Mouse (Mus musculus) thymus, adult 2 months (tissue): Measurements from ENCODE around the gene Efna2.

Source experiments
- CTCF ChIP-seq: fragments of 200-500 bp; IDR thresholded peaks from 2 replicates; pipeline ENCODE4 v1.5.1; 2012; ENCODE audit warnings: mild to moderate bottlenecking, control low read depth, low read length, moderate library complexity, borderline replicate concordance; ENCODE audit not compliant: control insufficient read depth, poor library complexity, insufficient read depth; ENCODE audit errors: extremely low read depth
- POLR2A ChIP-seq: fragments of 200-500 bp; IDR thresholded peaks from 2 replicates; pipeline ENCODE4 v1.6.1; 2012; ENCODE audit warnings: mild to moderate bottlenecking, low read length, control low read depth, moderate library complexity; ENCODE audit not compliant: control insufficient read depth, poor library complexity, insufficient read depth; ENCODE audit errors: extremely low read depth

DNA sequence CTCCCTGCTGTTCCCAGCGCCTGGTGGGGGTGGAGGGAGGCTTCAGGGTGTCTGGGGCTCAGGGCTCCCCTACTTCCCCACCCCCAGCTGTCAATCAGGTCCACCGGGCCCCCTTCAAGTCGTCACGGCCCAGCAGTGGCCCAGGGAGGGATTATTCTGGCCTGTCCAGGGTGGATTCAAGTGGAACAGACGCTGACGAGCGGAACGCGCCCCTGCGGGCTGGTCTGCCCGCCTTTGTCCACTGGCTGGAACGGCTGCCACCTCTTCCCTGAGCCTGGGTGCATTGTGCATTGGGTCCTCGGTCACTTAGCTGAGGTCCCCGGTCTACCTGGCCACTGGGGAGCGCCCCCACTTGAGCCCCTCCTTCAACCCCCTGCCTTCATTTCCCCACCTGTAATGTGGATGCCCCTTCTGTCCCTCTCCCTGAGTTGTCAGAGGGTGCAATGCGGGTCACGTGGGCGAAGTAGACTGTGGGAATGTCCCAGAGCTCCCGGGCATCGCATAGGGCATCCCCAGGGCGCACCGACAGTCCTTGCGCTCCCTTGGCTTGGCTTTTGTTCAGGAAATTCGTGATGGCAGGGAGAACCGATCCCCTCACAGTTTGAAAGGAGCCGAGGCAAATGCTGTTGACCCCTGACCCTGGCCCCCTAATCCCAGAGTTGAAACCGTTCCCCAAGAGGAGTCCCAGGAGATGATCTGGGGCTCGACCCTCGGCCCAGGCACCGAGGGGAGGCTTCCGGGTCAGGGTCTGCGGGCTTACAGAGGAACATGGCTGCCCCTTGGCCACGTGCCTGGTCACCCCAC, 17.7 kb downstream of the Efna2 start:
- TF ChIP-seq CTCF (no peak), POLR2A (no peak)
